Mouse (Mus musculus): Measurements from ENCODE around the gene Ophn1. TPM values are rescaled to one million over a fixed set of nuclear protein-coding genes. Genes with fewer than 3 reads are reported as not detected.
A peak's percentile ranks its signal among the peaks of the same experiment; 100 is the strongest.

Ophn1 gene
- 12.6 TPM for polyA plus RNA-seq (2021)

GRCm38 (mm10) chrX:98890406-98891116 is at the start of gene Ophn1:
Gene Ophn1 (minus strand): TSS chrX:98891025.
- DNase-seq (ENCODE audit: low read depth, low spot score) = no peak
- POLR2A ChIA-PET = no interaction called here
- CTCF ChIA-PET = no interaction called here
- peaks cover 11% of the 10 kb centered on the region for H3K27me3 ChIP-seq
- in situ Hi-C loops (cut with MboI; ENCODE audit: low pct_unique_long_range_greater_than_20kb) = no loop called here
- ATAC-seq = peak; percentile 93
- TF ChIP-seq CTCF (IDR thresholded peaks at IDR 0.05) = no peak

DNA sequence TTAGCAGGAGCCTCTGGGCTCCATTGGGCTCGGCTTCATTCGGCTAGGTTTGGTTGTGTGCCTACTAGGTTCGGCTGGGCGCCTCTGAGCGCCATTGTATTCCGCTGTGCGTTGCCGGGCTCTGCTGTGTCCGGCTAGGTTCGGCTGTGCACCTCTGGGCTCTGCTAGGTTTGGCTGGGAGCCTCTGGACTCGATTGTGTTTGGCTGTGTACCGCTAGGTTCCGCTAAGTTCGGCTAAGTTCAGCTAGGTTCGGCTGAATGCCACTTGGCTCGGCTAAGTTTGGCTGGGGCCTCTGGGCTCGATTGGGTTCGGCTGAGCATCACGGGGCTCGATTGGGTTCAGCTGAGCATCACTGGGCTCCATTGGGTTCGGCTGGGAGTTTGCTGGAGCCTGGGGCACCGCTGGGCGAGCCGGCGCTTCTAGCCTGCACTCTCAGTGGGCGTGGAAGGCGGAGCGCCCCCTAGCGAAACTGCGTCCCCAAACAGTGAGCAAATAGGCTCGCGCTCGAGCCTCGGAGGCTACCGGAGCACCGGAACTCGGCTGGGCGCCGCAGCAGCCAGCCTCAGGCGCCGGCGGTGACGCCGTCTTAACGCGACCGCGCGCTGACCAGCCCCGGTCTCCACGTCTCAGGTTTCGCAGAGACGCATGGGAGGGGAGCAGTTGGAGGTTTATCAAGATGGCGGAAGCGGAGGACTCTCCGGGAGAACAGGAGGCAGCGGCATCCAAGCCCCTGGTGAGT is 46.9 kb upstream of the Ophn1 start:
- TF ChIP-seq CTCF (IDR thresholded peaks at IDR 0.05) = no peak
- no peaks in the 10 kb centered on the region for H3K27me3 ChIP-seq
- DNase-seq (ENCODE audit: low read depth, low spot score) (peak; percentile 72), ATAC-seq (peak; percentile 79)
- CTCF ChIA-PET = interaction anchor here (1.1 kb wide), 1 partner anchor 236 kb away, joined by 3 read pairs; no protein-coding TSS in a partner anchor
- POLR2A ChIA-PET = no interaction called here
- in situ Hi-C loops (cut with MboI; ENCODE audit: low pct_unique_long_range_greater_than_20kb) = no loop called here

- ChIA-PET CTCF (interaction anchor here (1.1 kb wide), 1 partner anchor 236 kb away, joined by 3 read pairs; no protein-coding TSS in a partner anchor), POLR2A (interaction anchor here (0.6 kb wide), 1 partner anchor 604 kb away, joined by 4 read pairs; no protein-coding TSS in a partner anchor)
- DNase-seq (ENCODE audit: low read depth, low spot score) (peak; percentile 82), ATAC-seq (peak; percentile 91)
- in situ Hi-C loops (cut with MboI; ENCODE audit: low pct_unique_long_range_greater_than_20kb) = no loop called here
- no peaks in the 10 kb centered on the region for H3K27me3 ChIP-seq
- TF ChIP-seq CTCF (IDR thresholded peaks at IDR 0.05) = no peak
Observed at GRCm38 (mm10) chrX:98936707-98937554, 46.1 kb upstream of the Ophn1 start.

DNA sequence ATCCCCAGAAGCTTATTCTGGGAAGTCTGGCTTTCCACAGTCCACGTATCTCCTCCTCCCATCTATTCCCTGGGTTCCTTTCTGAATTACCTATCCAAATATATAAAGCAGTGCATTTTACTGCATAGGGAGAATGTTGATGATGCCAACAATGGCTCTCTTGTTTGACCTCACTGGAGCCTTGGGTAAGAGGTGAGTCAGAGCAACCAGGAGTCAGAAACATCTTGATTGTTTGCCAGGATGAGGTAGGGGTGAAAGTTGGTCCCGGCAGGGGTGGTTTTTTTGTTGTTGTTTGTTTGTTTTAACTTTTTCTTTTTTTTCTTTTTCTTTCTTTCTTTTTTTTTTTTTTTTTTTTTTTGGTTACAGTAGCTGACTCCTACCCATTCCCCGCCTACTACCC is 45.3 kb upstream of the Ophn1 start, which contains the start of gene Yipf6:
Yipf6 (plus strand) TSS at position 216 of the 400 bp plus-strand sequence.
- POLR2A ChIA-PET = interaction anchor here (0.6 kb wide), 1 partner anchor 605 kb away, joined by 4 read pairs; no protein-coding TSS in a partner anchor
- in situ Hi-C loops (cut with MboI; ENCODE audit: low pct_unique_long_range_greater_than_20kb) = no loop called here

GRCm38 (mm10) chrX:98919423-98919822 is 28.6 kb upstream of the Ophn1 start:
- ChIA-PET CTCF (interaction anchor here (1.0 to 1.8 kb wide), 7 partner anchors 9 to 226 kb away, joined by 3 to 10 read pairs (median 3); no protein-coding TSS in a partner anchor), POLR2A (no interaction called here)
- DNase-seq (ENCODE audit: low read depth, low spot score) (no peak), ATAC-seq (peak; percentile 62)
- H3K27me3 ChIP-seq = peaks cover 27% of the 10 kb centered on the region
- peak; percentile 74 for TF ChIP-seq CTCF (IDR thresholded peaks at IDR 0.05)
- in situ Hi-C loops (cut with MboI; ENCODE audit: low pct_unique_long_range_greater_than_20kb) = no loop called here

More for the DNA sequence above, 45.3 kb upstream of the Ophn1 start, which contains the start of gene Yipf6:
- no peak for TF ChIP-seq CTCF (IDR thresholded peaks at IDR 0.05)
- CTCF ChIA-PET = no interaction called here
- H3K27me3 ChIP-seq = no peaks in the 10 kb centered on the region
- ATAC-seq (no peak), DNase-seq (ENCODE audit: low read depth, low spot score) (no peak)

DNA sequence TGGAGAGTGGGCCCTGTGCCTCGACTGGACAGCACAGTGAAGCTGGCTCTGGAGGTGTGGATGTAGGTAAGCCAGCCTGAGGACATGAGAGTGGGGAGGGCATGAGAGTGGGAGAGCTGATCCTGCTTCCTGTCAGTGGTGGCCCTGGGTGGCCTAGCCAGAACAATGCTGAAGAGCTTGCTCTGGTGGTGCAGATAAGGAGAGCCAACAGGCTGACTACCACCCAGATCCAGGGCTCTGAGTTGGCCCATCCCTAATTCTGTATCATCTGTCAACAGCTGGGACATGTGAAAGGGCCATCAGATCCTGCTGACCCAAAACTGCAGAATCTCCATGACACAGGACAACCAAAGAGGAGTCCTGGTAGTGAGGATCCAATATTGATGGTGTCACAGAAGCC is 18.1 kb upstream of the Ophn1 start:
- no peak for TF ChIP-seq CTCF (IDR thresholded peaks at IDR 0.05)
- H3K27me3 ChIP-seq = peaks cover 4% of the 10 kb centered on the region
- POLR2A ChIA-PET = no interaction called here
- in situ Hi-C loops (cut with MboI; ENCODE audit: low pct_unique_long_range_greater_than_20kb) = no loop called here
- CTCF ChIA-PET = interaction anchor here (2.5 kb wide), 1 partner anchor 11 kb away, joined by 6 read pairs; no protein-coding TSS in a partner anchor
- ATAC-seq (no peak), DNase-seq (ENCODE audit: low read depth, low spot score) (no peak)

- ATAC-seq (no peak), DNase-seq (ENCODE audit: low read depth, low spot score) (no peak)
- CTCF ChIA-PET = no interaction called here
- no peaks in the 10 kb centered on the region for H3K27me3 ChIP-seq
- no peak for TF ChIP-seq CTCF (IDR thresholded peaks at IDR 0.05)
- in situ Hi-C loops (cut with MboI; ENCODE audit: low pct_unique_long_range_greater_than_20kb) = no loop called here
- POLR2A ChIA-PET = no interaction called here
Observed at GRCm38 (mm10) chrX:98904226-98904625, 13.4 kb upstream of the Ophn1 start.

DNA sequence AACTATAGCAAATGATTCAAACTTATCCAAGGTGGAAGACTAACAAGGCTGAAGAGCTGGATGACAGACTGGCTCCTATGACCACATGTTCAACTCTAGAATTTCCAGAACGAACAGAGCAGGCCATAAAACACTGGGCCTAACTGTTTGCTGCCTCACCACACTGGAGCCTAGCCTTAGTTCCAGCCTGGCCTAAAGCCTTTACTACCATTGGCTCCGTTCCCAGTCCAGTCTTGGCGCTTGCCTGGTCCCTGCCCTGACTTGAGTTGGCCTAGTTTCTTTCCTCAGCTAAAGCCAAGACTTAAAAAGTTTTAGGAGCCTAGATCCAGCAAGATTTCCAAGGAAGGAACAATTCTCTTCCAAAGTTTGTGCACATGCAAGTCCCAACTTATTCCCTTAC is 7.5 kb upstream of the Ophn1 start:
- TF ChIP-seq CTCF (IDR thresholded peaks at IDR 0.05) = no peak
- no peak for DNase-seq (ENCODE audit: low read depth, low spot score)
- POLR2A ChIA-PET = no interaction called here
- in situ Hi-C loops (cut with MboI; ENCODE audit: low pct_unique_long_range_greater_than_20kb) = no loop called here
- CTCF ChIA-PET = no interaction called here
- H3K27me3 ChIP-seq = peaks cover 3% of the 10 kb centered on the region
- ATAC-seq = no peak

DNA sequence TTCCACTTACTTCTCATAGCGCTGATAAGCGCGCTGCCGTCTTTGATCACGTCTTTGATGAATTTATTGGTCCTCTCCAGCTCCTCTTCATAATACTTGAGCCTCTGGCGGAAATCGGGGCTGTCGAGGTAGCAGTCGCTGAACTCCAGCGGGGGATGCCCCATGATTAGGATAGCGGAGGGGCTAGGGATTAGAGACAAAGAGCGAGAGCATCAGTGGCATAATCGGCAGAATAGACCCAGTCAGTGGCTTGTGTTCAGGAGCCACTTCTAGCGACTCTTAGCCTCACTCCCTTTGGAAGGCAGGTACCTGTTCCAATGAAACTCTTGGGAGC is 786 bp downstream of the Ophn1 start:
- DNase-seq (ENCODE audit: low read depth, low spot score) (no peak), ATAC-seq (no peak)
- ChIA-PET CTCF (interaction anchor here (0.6 kb wide), 1 partner anchor 58 kb away, joined by 3 read pairs; no protein-coding TSS in a partner anchor), POLR2A (no interaction called here)
- peaks cover 15% of the 10 kb centered on the region for H3K27me3 ChIP-seq
- in situ Hi-C loops (cut with MboI; ENCODE audit: low pct_unique_long_range_greater_than_20kb) = no loop called here
- no peak for TF ChIP-seq CTCF (IDR thresholded peaks at IDR 0.05)

DNA sequence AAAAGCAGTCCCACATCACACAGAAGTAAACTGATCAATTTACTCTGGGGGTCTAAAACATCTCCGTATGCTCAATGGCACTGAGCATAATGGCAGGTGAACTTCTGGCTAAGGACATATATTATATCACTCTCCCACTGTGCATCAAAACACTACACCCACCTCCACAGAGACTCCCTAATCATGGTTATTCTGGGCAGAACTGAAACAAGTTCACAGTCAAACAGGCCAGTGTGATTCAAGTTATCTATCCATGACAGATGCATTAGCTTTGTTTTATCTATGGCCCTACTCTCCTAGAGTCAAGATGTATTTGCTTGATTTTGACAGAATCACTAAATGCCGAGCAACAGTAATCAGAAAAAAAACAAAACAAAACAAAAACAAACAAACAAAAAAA is 8.8 kb downstream of the Ophn1 start:
- ATAC-seq (no peak), DNase-seq (ENCODE audit: low read depth, low spot score) (no peak)
- H3K27me3 ChIP-seq = peaks cover 48% of the 10 kb centered on the region
- in situ Hi-C loops (cut with MboI; ENCODE audit: low pct_unique_long_range_greater_than_20kb) = no loop called here
- TF ChIP-seq CTCF (IDR thresholded peaks at IDR 0.05) = no peak
- ChIA-PET POLR2A (no interaction called here), CTCF (no interaction called here)
